Mouse (Mus musculus) ovary, adult 10 weeks (tissue): ENCODE measurements around the gene Impg2. TPM values are rescaled to one million over a fixed set of nuclear protein-coding genes. Genes with fewer than 3 reads are reported as not detected.

Experiments
- polyA plus RNA-seq: library from polyadenylated mRNA; stranded (reverse); fragments of 350-450 nt; fragmentation: Illumina TruSeq; extraction: RNeasy Lipid Tissue Mini Kit (QIAGEN cat#74804); gene quantifications from one replicate; pipeline ENCODE4 v1.2.3, GENCODE M21; 2014

Gene Impg2
- 0.37 TPM for polyA plus RNA-seq

GRCm38 (mm10) chr16:56204051-56204450, at the start of gene Impg2:
TSS of gene Impg2 (plus strand) at chr16:56204313.

Other genes starting within 250 kb of the Impg2 start
- gene Rpl24, start 238.0 kb upstream of the Impg2 start, polyA plus RNA-seq = 824 TPM
- 36.2 TPM for gene Zbtb11, start 230.4 kb upstream of the Impg2 start, polyA plus RNA-seq
- gene Pcnp, start 174.6 kb upstream of the Impg2 start, polyA plus RNA-seq = 398 TPM
- 64.6 TPM for gene Trmt10c, start 166.5 kb upstream of the Impg2 start, polyA plus RNA-seq
- 65.9 TPM for gene Senp7, start 156.0 kb upstream of the Impg2 start, polyA plus RNA-seq